Mouse (Mus musculus): ENCODE measurements at regions not wholly inside any gene's neighbourhood (a gene's known extent, or its start where the extent isn't known, plus 50 kb on each side); places are given as distances from the start of the nearest gene placed in this dataset.

DNA sequence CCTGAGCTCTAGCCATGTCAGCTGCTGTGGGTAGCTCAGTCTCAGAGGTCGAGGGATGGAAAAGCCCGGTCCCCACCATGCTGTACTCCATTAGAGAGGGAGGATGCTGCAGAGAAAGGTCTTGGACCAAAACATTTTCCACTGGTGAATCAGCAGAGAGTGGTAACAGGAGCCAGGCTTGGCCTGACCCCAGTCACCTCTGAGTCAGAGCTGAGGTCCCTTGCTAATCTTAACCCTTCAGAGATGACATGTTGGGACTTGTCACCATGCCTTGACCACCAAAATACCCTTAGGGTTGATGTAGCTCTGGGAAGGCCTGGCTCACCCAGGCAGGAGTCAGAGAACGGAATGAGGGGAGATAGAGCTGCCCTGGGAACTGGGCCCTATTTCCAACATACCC is 210.0 kb downstream of the Cyp26b1 start:
- TF ChIP-seq GATA1 (IDR thresholded peaks at IDR 0.05; ENCODE audit: low read length) = no peak
- TF ChIP-seq TAL1 (IDR thresholded peaks at IDR 0.05; ENCODE audit: low read length) = no peak

Measured in erythroblast, embryonic 14.5 days (primary cell).